In the genomic region with DNA sequence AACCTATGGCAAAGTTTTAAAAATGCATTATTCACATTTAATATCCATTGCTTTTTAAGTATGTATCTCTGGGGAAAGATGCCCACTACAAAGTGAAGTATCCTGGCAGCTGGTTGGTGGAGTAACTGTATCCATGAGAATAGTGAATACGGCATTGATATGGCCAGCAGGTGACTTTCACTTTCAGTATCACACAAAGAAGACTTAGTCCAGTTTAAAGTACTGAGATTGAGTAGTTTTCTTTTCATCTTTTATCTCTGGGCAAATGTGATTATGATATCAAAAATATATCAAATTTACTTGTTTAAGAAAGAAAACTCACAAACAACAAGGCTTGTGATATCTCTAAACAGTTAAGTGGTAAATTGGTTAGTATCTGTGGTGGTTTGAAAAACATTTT, we compare ENCODE assay signal across 20 mouse cellular contexts. TPM values are rescaled to one million over a fixed set of nuclear protein-coding genes. Genes with fewer than 3 reads are reported as not detected.
DNase-seq lines count a peak whose midpoint lies in the region; ATAC-seq and TF ChIP-seq lines count a peak whose summit lies in the region.
"Had no signal": no experiment of that assay in that cellular context is flagged by ENCODE, and none has a peak within 500 bp of the region (broad histone marks: within the 10 kb centered on the region; RNA-seq: fewer than 3 reads in every experiment).

No protein-coding gene starts in this region.

- dilution Hi-C loops in CH12.LX (cut with MboI; ENCODE audit: extremely low pct_ligation_motif_present, extremely low pct_unique_long_range_greater_than_20kb, low sequenced_read_pairs) = no loop called here

- H3K27ac ChIP-seq in heart, embryonic 10.5 days = no peak overlapping the region
- H3K27ac ChIP-seq in CH12.LX (ENCODE audit: insufficient read depth, low read depth) = no peak overlapping the region
- H3K27ac ChIP-seq in thymus, adult 2 months (ENCODE audit: control insufficient read depth, insufficient read depth, low read length) = no peak overlapping the region
- H3K27ac ChIP-seq in intestine, postnatal 0 days (ENCODE audit: low read depth, low read length) = no peak overlapping the region
- H3K27ac ChIP-seq: hindbrain, embryonic 15.5 days; neural tube, embryonic 12.5 days; stomach, postnatal 0 days had no signal

- H3K9ac ChIP-seq in CH12.LX (ENCODE audit: insufficient read depth, low read depth) = no peak overlapping the region; the same call in 1 of the 2 replicates
- H3K9ac ChIP-seq in intestine, postnatal 0 days (ENCODE audit: low read depth, low read length) = no peak overlapping the region
- H3K9ac ChIP-seq: heart, embryonic 12.5 days; hindbrain, embryonic 15.5 days; liver, postnatal 0 days; neural tube, embryonic 12.5 days had no signal

- no peaks in the 10 kb centered on the region for H3K27me3 ChIP-seq in heart, embryonic 10.5 days (ENCODE audit: insufficient read depth, poor library complexity, severe bottlenecking)
- no peaks in the 10 kb centered on the region for H3K27me3 ChIP-seq in CH12.LX (replicated peaks)
- no peaks in the 10 kb centered on the region for H3K27me3 ChIP-seq in thymus, adult 2 months (ENCODE audit: control insufficient read depth, insufficient read depth, low read length)
- H3K27me3 ChIP-seq in intestine, postnatal 0 days (replicated peaks; ENCODE audit: control insufficient read depth, insufficient read depth, low read length) = no peaks in the 10 kb centered on the region
- H3K27me3 ChIP-seq: heart, embryonic 12.5 days; hindbrain, embryonic 15.5 days; neural tube, embryonic 12.5 days had no signal

- TF ChIP-seq POLR2A in CH12.LX (IDR thresholded peaks at IDR 0.05; ENCODE audit: low read depth, low read length) = no peak
- TF ChIP-seq POLR2A in thymus, adult 2 months (IDR thresholded peaks at IDR 0.05; ENCODE audit: control insufficient read depth, extremely low read depth, insufficient read depth, low read length, poor library complexity) = no peak

- TF ChIP-seq EP300 in CH12.LX (IDR thresholded peaks at IDR 0.05; ENCODE audit: low read length) = 0 out of 2 replicates have a peak, but pooled peaks have one; percentile 11

- no peaks in the 10 kb centered on the region for H3K36me3 ChIP-seq in heart, embryonic 10.5 days
- H3K36me3 ChIP-seq in CH12.LX (replicated peaks in 1 of 2; ENCODE audit: control insufficient read depth in 1 of 2, insufficient read depth in 1 of 2, low read length in 1 of 2) = no peaks in the 10 kb centered on the region
- H3K36me3 ChIP-seq in thymus, adult 2 months (ENCODE audit: control insufficient read depth, insufficient read depth, low read length) = no peaks in the 10 kb centered on the region
- no peaks in the 10 kb centered on the region for H3K36me3 ChIP-seq in intestine, postnatal 0 days (ENCODE audit: control insufficient read depth, insufficient read depth)
- H3K36me3 ChIP-seq: heart, embryonic 12.5 days; hindbrain, embryonic 15.5 days; neural tube, embryonic 12.5 days had no signal

- peak; percentile 33 for ATAC-seq in inflammation-experienced regulatory T-cells, adult 6 months
- no peak for ATAC-seq in intestine, postnatal 0 days
- ATAC-seq: liver, postnatal 0 days had no signal

- in situ Hi-C loops in CH12.LX (cut with MboI; ENCODE audit: low pct_ligation_motif_present, low pct_unique_long_range_greater_than_20kb, low sequenced_read_pairs) = no loop called here

- no peak overlapping the region for H3K4me3 ChIP-seq in heart, embryonic 10.5 days
- H3K4me3 ChIP-seq in CH12.LX (replicated peaks in 1 of 3; ENCODE audit: low read depth in 2 of 3, low read length in 2 of 3, poor library complexity in 1 of 3) = peak overlapping the region in 1 of 3 experiments; percentile 51
- no peak overlapping the region for H3K4me3 ChIP-seq in thymus, adult 2 months (ENCODE audit: control insufficient read depth, insufficient read depth, low read length)
- H3K4me3 ChIP-seq in intestine, postnatal 0 days (ENCODE audit: low read depth, low read length) = no peak overlapping the region
- H3K4me3 ChIP-seq: heart, embryonic 12.5 days; hindbrain, embryonic 15.5 days; neural tube, embryonic 12.5 days had no signal

- peak overlapping the region; percentile 82; the same call in 1 of the 2 replicates for H3K4me2 ChIP-seq in CH12.LX (ENCODE audit: insufficient read depth, low read depth, poor library complexity, severe bottlenecking)
- H3K4me2 ChIP-seq in intestine, postnatal 0 days (replicated peaks; ENCODE audit: low read depth) = no peak overlapping the region
- H3K4me2 ChIP-seq: heart, embryonic 12.5 days; hindbrain, embryonic 15.5 days; neural tube, embryonic 12.5 days had no signal

- H3K4me1 ChIP-seq in heart, embryonic 10.5 days = no peaks in the 10 kb centered on the region; the same call in 1 of the 2 replicates
- H3K4me1 ChIP-seq in CH12.LX (ENCODE audit: control insufficient read depth in 1 of 2, insufficient read depth in 2 of 2) = peaks cover 0 to 23% of the 10 kb centered on the region in 2 experiments; a peak in 3 of 4 replicates
- peaks cover 2% of the 10 kb centered on the region for H3K4me1 ChIP-seq in thymus, adult 2 months (replicated peaks; ENCODE audit: control insufficient read depth, insufficient read depth, low read length)
- H3K4me1 ChIP-seq in intestine, postnatal 0 days (replicated peaks; ENCODE audit: control insufficient read depth, insufficient read depth, low read length) = no peaks in the 10 kb centered on the region
- H3K4me1 ChIP-seq: neural tube, embryonic 12.5 days had no signal

- no peak for TF ChIP-seq RAD21 in CH12.LX (IDR thresholded peaks at IDR 0.05; ENCODE audit: low read depth, low read length)

- no peaks in the 10 kb centered on the region for H3K9me3 ChIP-seq in heart, embryonic 10.5 days
- H3K9me3 ChIP-seq in CH12.LX (replicated peaks; ENCODE audit: low read length) = no peaks in the 10 kb centered on the region
- H3K9me3 ChIP-seq in intestine, postnatal 0 days (ENCODE audit: control insufficient read depth) = no peaks in the 10 kb centered on the region
- H3K9me3 ChIP-seq: heart, embryonic 12.5 days; hindbrain, embryonic 15.5 days; neural tube, embryonic 12.5 days had no signal

- peak; percentile 21 for DNase-seq in heart, adult 8-10 months (ENCODE audit: low spot score)
- DNase-seq in heart, embryonic 10.5 days (ENCODE audit: low spot score) = no peak
- DNase-seq in 3T3-L1 (ENCODE audit: low read depth, low spot score) (peak; percentile 52), CH12.LX (ENCODE audit: extremely low read depth) (no peak)
- no peak for DNase-seq in thymus, adult 2 months
- DNase-seq: adrenal gland, postnatal 25 days; cerebellum, adult 9-10 months; gastrocnemius, postnatal 14 days; heart, postnatal 36 days; kidney, adult 9 months; kidney, postnatal 36 days; liver, postnatal 0 days; spleen, adult 18-20 months; thymus, postnatal 36 days had no signal

- 90% methylated on average over 1 of the region's 1 CpGs for WGBS in heart, embryonic 10.5 days
- 38% methylated on average over 1 of the region's 1 CpGs for WGBS in thymus, adult 2 months
- 58% methylated on average over 1 of the region's 1 CpGs for WGBS in intestine, postnatal 0 days

- TF ChIP-seq CTCF in CH12.LX (conservative IDR thresholded peaks at IDR 0.05 in 1 of 2, IDR thresholded peaks at IDR 0.05 in 1 of 2; ENCODE audit: low read depth in 2 of 2, low read length in 2 of 2) = no peak
- TF ChIP-seq CTCF in thymus, adult 2 months (IDR thresholded peaks at IDR 0.05; ENCODE audit: borderline replicate concordance, control insufficient read depth, extremely low read depth, insufficient read depth, low read length, poor library complexity) = no peak
- no peak for TF ChIP-seq CTCF in intestine, postnatal 0 days (IDR thresholded peaks at IDR 0.05; ENCODE audit: low read depth)

- no peaks in the 10 kb centered on the region for H3K79me2 ChIP-seq in CH12.LX (replicated peaks; ENCODE audit: control insufficient read depth, extremely low read depth, insufficient read depth, poor library complexity, severe bottlenecking)

TF ChIP-seq in CH12.LX, 34 proteins besides CTCF, POLR2A, EP300 and RAD21:
- TF ChIP-seq IRF4 (IDR thresholded peaks at IDR 0.05; ENCODE audit: low read depth, low read length) = peak; percentile 74
- peak; percentile 38; the same call in 1 of the 2 replicates for TF ChIP-seq ETS1 (conservative IDR thresholded peaks at IDR 0.05; ENCODE audit: low read depth, low read length)
- TF ChIP-seq BHLHE40 (IDR thresholded peaks at IDR 0.05; ENCODE audit: low read depth, low read length) = peak; percentile 63
- TF ChIP-seq SIN3A (IDR thresholded peaks at IDR 0.05; ENCODE audit: low read length) = no peak

RNA-seq across cellular contexts. Expression of gene Lancl2, which starts 4.4 kb away (rescaled TPM):
- 10 to 100 TPM; 12.5 to 14.7 (median 13.5) TPM for total RNA-seq in heart, adult 8-10 months (2022)
- polyA plus RNA-seq in heart, embryonic 10.5 days (2016; fragmentation: Nextera tagmentation; extraction: Ambion mirVana) = 20.6 and 22.2 TPM in 2 replicates
- total RNA-seq in CH12.LX (2012; rRNA removed) = 12.2 and 13.8 TPM in 2 replicates
- total RNA-seq in CH12.LX (2014; rRNA removed) = 24.3 and 25.0 TPM in 2 replicates
- 17.7 and 19.1 TPM in 2 replicates for polyA plus RNA-seq in CH12.LX (2012; ENCODE audit: insufficient read length, low read depth)
- 1 to 10 TPM; 2.5 to 7.6 (median 2.9) TPM for polyA plus RNA-seq in inflammation-experienced regulatory T-cells, adult 6 months (2017; shearing (Covaris generic))
- 4.3 and 5.2 TPM in 2 replicates for polyA plus RNA-seq in thymus, adult 2 months (2012; rRNA removed)
- polyA plus RNA-seq in intestine, postnatal 0 days (2015; fragmentation: Nextera tagmentation; extraction: Ambion mirVana) = 7.0 and 7.4 TPM in 2 replicates

RNA-seq across cellular contexts. Expression of gene Pyurf, which starts 14.8 kb away (rescaled TPM):
- total RNA-seq in heart, adult 8-10 months (2022) = 10 to 100 TPM; 21.8 to 24.4 (median 23.9) TPM
- polyA plus RNA-seq in heart, embryonic 10.5 days (2016; fragmentation: Nextera tagmentation; extraction: Ambion mirVana) = 23.5 and 28.4 TPM in 2 replicates
- total RNA-seq in CH12.LX (2012; rRNA removed) (6.4 and 6.8 TPM in 2 replicates), CH12.LX (2014; rRNA removed) (12.4 and 13.4 TPM in 2 replicates)
- 5.7 and 6.8 TPM in 2 replicates for polyA plus RNA-seq in CH12.LX (2012; ENCODE audit: insufficient read length, low read depth)
- 1 to 10 TPM; 3.2 to 4.5 (median 3.7) TPM for polyA plus RNA-seq in inflammation-experienced regulatory T-cells, adult 6 months (2017; shearing (Covaris generic))
- polyA plus RNA-seq in thymus, adult 2 months (2012; rRNA removed) = 6.2 and 7.4 TPM in 2 replicates
- 13.1 and 13.5 TPM in 2 replicates for polyA plus RNA-seq in intestine, postnatal 0 days (2015; fragmentation: Nextera tagmentation; extraction: Ambion mirVana)

Comparison
In these comparisons a context has a peak if more than half of its experiments do, and no peak if none do; other contexts are left out.
1. DNase-seq: peak in heart, adult 8-10 months (single experiment) and 3T3-L1 (single experiment); none in heart, embryonic 10.5 days (single experiment), CH12.LX (single experiment) and thymus, adult 2 months (single experiment).